Mouse (Mus musculus): ENCODE results near the gene Clcn2.

- TF ChIP-seq E2F4 (IDR thresholded peaks at IDR 0.05; ENCODE audit: insufficient read depth): no peak
- no peak for TF ChIP-seq MYOG (IDR thresholded peaks at IDR 0.05; ENCODE audit: control insufficient read depth in 1 of 3, insufficient read depth in 1 of 3, insufficient read length in 2 of 3, low read depth in 2 of 3)
- TF ChIP-seq USF1 (IDR thresholded peaks at IDR 0.05; ENCODE audit: low read depth): no peak
These were observed 7.8 kb upstream of the Clcn2 start for GRCm38 (mm10) chr16:20725321-20725720.
